Mouse (Mus musculus): ENCODE data around the gene Ssbp4. TPM values are rescaled to one million over a fixed set of nuclear protein-coding genes. Genes with fewer than 3 reads are reported as not detected.

Ssbp4 gene
- total RNA-seq, 2 experiments from 2014 or later, result 28.9 to 35.0 TPM

DNA sequence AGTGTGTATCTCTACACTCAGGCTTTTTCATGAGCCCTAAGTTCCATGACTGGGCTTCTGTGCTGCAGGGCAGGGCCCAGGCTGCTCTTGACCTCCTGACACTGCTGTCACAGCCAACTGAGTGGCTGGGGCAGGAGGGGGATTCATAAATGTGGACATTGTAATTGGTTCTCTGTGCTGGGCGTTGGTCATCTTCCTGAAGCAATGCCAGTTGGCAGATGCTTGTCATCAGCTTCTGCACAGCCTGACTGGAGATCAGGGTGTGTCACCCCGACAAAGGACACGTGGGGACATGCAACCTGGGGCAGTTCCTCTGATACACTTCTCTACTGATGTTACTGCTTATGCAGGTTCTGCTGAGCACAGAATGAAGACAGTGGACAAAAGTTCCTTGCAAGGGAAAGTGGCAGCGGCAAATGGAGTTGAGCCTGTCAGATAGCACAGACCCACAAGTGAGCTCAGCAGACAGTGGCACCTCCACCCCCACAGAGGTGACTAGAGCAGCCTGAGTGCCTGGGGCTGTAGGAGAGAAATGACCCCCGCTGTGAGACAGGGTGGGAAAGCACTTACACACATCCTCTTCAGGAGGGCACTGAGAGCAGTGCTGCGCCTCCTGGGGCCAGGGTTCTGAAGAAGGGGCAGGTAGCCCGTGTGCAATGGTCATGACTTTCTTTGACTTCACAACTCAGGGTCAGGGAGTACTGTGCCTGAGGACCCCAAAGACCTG lies 46.7 kb downstream of the Ssbp4 start:
- intact Hi-C loops (cut with DNase I), result loop anchor here (2.0 kb wide), 1 partner anchor 13 kb away; no protein-coding TSS in a partner anchor
- peak; percentile 67 to 68 for DNase-seq

GRCm38 (mm10) chr8:70561357-70561756 lies 47.3 kb downstream of the Ssbp4 start:
- no peak for DNase-seq
- intact Hi-C loops (cut with DNase I), result loop anchor here (2.0 kb wide), 1 partner anchor 13 kb away; no protein-coding TSS in a partner anchor

- intact Hi-C loops (cut with DNase I), result loop anchor here (1.0 to 2.0 kb wide), 2 partner anchors 14 to 25 kb away; no protein-coding TSS in a partner anchor
- no peak for DNase-seq
Observed at GRCm38 (mm10) chr8:70560564-70560963, 48.1 kb downstream of the Ssbp4 start.

- intact Hi-C loops (cut with DNase I), result loop anchor here (1.0 to 2.0 kb wide), 2 partner anchors 15 to 25 kb away; no protein-coding TSS in a partner anchor
- DNase-seq, result peak; percentile 61 to 64
Observed at GRCm38 (mm10) chr8:70560096-70560495, 48.6 kb downstream of the Ssbp4 start.

DNA sequence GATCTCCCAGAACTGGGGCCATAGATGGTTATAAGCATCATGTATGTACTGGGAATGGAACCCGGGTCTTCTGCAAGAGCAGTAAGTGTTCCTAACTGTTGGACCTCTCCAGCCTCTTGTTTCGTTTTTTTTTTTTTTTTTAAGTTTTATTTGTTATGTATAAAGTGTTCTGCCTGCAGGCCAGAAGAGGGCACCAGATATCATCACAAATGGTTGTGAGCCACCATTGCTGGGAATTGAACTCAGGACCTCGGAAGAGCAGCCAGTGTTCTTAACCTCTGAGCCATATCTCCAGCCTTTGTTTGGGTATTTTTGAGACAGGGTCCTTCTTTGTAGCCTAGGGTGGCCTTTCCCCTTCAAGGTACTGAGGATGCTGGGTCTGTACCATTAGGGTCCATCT lies 49.7 kb downstream of the Ssbp4 start:
- intact Hi-C loops (cut with DNase I), result loop anchor here (2.0 kb wide), 1 partner anchor 52 kb away; no protein-coding TSS in a partner anchor
- no peak for DNase-seq

- no peak for DNase-seq
- intact Hi-C loops (cut with DNase I), result loop anchor here (2.0 kb wide), 1 partner anchor 52 kb away; no protein-coding TSS in a partner anchor
Observed at GRCm38 (mm10) chr8:70558334-70558733, 50.3 kb downstream of the Ssbp4 start.

DNA sequence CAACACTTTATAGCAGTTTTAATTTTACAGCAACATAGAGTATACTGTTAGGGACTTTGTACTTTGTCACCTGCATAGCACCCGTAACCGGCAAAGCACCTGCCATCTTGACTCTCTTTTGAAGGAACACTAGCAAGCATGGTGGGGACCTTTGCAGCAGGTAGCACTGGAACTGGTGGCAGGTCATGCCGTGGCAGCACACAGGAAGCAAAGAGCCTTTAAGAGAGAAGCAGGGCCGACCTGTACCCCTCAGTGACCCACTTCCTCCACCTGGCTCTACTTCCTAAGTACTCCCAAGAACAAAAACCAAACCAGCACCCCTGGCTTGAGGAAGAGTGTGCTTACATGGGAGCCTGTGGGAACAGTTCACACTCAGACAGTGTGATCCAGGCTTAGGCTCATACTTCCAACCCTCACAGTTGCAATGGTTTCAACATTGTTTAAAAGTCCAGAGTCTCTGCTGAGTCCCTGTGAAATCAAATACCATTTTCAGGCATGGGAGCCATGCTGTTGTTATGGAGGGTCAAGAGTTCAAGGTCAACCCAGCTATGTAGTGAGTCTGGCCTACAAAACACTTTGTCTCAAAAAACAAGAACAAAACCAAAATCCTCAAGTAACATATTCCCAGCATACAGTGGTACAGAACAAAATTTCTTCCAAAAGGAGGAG lies 53.5 kb downstream of the Ssbp4 start:
- no peak for DNase-seq
- intact Hi-C loops (cut with DNase I), result no loop called here

- DNase-seq, result peak; percentile 62 to 73
- intact Hi-C loops (cut with DNase I), result no loop called here
Observed at GRCm38 (mm10) chr8:70553740-70554139, 54.9 kb downstream of the Ssbp4 start.

GRCm38 (mm10) chr8:70552836-70553235 lies 55.8 kb downstream of the Ssbp4 start:
- intact Hi-C loops (cut with DNase I), result no loop called here
- DNase-seq, result no peak

DNA sequence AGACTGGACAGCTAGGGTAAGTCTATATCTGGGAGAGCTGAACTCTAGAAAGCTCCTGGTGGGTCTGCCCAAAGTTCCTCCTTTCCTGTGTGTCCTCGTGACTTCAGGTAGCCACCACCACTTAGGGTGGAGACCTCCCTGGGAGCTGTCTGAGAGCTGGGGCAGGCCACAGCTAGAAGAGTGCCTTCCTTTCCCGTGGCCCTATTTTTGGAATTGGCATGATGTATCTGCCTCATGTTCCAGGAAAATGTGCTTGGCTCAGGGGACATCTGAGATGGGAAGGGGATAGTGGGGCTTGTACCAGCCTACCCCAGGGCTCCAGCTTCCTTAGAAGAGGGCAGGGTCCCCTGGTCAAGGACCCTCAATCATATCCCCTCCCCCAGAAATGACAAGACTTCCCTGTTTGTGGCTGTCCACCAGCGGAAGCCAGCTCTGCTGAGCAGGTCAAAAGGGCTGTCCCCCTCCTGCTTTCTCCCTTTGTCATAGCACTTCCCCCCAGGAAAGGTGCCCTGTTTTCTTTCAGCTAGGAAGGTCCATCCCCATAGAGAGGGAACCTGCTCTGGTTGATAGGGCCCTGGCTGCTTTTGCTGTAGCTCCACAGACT lies 57.0 kb downstream of the Ssbp4 start:
- intact Hi-C loops (cut with DNase I), result no loop called here
- peak; percentile 31 to 54 for DNase-seq

DNA sequence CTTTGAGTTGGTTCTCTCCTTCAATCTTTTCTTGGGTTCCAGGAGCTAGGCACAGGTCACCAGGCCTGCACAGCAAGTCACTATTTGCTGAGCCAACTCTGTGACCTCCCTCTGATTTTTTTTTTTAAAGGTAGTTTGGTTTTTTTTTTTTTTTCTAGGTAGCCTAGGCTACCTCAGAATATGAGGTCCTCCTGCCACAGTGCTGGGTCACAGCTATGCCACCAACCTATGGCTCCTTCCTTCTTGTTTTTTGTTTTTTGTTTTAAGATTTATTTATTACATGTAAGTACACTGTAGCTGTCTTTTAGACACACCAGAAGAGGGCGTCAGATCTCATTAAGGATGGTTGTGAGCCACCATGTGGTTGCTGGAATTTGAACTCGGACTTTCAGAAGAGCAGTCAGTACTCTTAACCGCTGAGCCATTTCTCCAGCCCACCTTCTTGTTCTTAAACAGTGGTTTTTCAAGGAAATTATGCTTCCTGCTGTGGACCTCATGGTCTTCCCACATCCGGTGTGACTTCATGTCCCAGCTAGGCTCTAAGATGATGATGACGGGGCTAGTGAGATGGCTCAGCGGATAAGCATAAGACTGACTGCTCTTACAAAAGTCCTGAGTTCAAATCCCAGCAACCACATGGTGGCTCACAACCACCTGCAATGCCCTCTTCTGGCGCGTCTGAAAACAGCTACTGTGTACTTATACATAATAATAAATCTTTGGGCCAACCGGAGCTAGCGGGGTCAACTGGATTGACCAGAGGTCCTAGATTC lies 59.1 kb downstream of the Ssbp4 start:
- intact Hi-C loops (cut with DNase I), result loop anchor here (5.0 kb wide), 1 partner anchor 38 kb away; no protein-coding TSS in a partner anchor
- DNase-seq, result no peak

DNA sequence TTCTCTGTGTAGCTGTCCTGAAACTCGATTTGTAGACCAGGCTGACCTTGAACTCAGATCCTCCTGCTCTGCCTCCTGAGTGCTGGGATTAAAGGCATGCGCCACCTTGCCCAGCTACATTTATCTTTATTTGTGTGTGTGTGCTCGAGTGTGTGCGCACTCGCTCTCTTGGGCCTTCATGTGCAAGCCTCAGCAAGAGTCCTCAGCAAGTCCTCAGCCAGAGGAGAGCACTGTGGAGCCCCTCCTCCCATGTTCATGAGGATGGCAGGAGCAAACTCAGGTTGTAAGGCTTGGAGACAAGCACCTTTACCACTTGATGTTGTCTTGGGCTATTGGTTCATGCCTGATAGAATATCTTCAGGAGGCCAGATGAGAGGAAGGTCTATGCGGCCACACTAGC lies 60.9 kb downstream of the Ssbp4 start:
- intact Hi-C loops (cut with DNase I), result loop anchor here (5.0 kb wide), 1 partner anchor 40 kb away; no protein-coding TSS in a partner anchor
- no peak for DNase-seq

Other genes with a start within 250 kb of the Ssbp4 start
- gene Comp, start 235.3 kb downstream of the Ssbp4 start, total RNA-seq (2021), result 1 to 10 TPM; 4.3 to 5.6 TPM
- gene Crtc1, start 169.3 kb downstream of the Ssbp4 start, total RNA-seq (2021), result 1 to 10 TPM; 8.2 to 9.8 TPM
- gene Klhl26, start 131.9 kb downstream of the Ssbp4 start, total RNA-seq (2021), result 1 to 10 TPM; 8.1 to 9.4 TPM
- gene Tmem59l, start 121.5 kb downstream of the Ssbp4 start, total RNA-seq (2021), result not detected
- under 1 TPM; 0.39 to 0.62 TPM for gene Crlf1, start 115.7 kb downstream of the Ssbp4 start, total RNA-seq (2021)
- 100 to 1,000 TPM; 109 to 113 TPM for gene Rex1bd, start 102.1 kb downstream of the Ssbp4 start, total RNA-seq (2021)
- 1,000 to 10,000 TPM; 1,469 to 1,509 TPM for gene Uba52, start 98.1 kb downstream of the Ssbp4 start, total RNA-seq (2021)
- gene Fkbp8, start 81.1 kb downstream of the Ssbp4 start, total RNA-seq (2021), result 100 to 1,000 TPM; 133 to 138 TPM
- gene Kxd1, start 80.9 kb downstream of the Ssbp4 start, total RNA-seq (2021), result 10 to 100 TPM; 88.4 to 91.4 TPM
- 10 to 100 TPM; 12.0 to 12.1 TPM for gene Ell, start 69.4 kb downstream of the Ssbp4 start, total RNA-seq (2021)
- 10 to 100 TPM; 22.2 to 25.8 TPM for gene Isyna1, start 14.5 kb downstream of the Ssbp4 start, total RNA-seq (2021)
- 1 to 10 TPM; 1.9 to 3.0 TPM for gene Lrrc25, start 7.3 kb upstream of the Ssbp4 start, total RNA-seq (2021)
- gene Gdf15, start 23.6 kb upstream of the Ssbp4 start, total RNA-seq (2021), result 1 to 10 TPM in 1 of 2 experiments, under 1 TPM in 1; 0.22 to 1.6 TPM
- gene Pgpep1, start 51.5 kb upstream of the Ssbp4 start, total RNA-seq (2021), result 10 to 100 TPM; 39.6 to 44.9 TPM
- 10 to 100 TPM; 64.0 to 66.8 TPM for gene Lsm4, start 64.4 kb upstream of the Ssbp4 start, total RNA-seq (2021)
- 100 to 1,000 TPM; 124 to 138 TPM for gene Jund, start 90.1 kb upstream of the Ssbp4 start, total RNA-seq (2021)
- under 1 TPM in 1 of 2 experiments, not detected in 1; 0.06 TPM for gene Iqcn, start 94.6 kb upstream of the Ssbp4 start, total RNA-seq (2021)
- not detected for gene Gm3336, start 109.7 kb upstream of the Ssbp4 start, total RNA-seq (2021)
- gene Pde4c, start 114.8 kb upstream of the Ssbp4 start, total RNA-seq (2021), result 1 to 10 TPM; 2.0 to 3.7 TPM
- 10 to 100 TPM; 45.0 to 49.3 TPM for gene Rab3a, start 145.8 kb upstream of the Ssbp4 start, total RNA-seq (2021)
- 10 to 100 TPM; 28.0 to 30.8 TPM for gene Mpv17l2, start 152.1 kb upstream of the Ssbp4 start, total RNA-seq (2021)
- gene Pik3r2, start 167.8 kb upstream of the Ssbp4 start, total RNA-seq (2021), result 10 to 100 TPM; 23.6 to 24.5 TPM
- 1 to 10 TPM; 6.4 to 8.9 TPM for gene Mast3, start 196.2 kb upstream of the Ssbp4 start, total RNA-seq (2021)
- gene Il12rb1, start 199.6 kb upstream of the Ssbp4 start, total RNA-seq (2021), result not detected
- gene Arrdc2, start 230.8 kb upstream of the Ssbp4 start, total RNA-seq (2021), result 10 to 100 TPM; 11.3 to 11.4 TPM